Mouse (Mus musculus): ENCODE measurements around the gene Kdm5a. TPM values are rescaled to one million over a fixed set of nuclear protein-coding genes. Genes with fewer than 3 reads are reported as not detected.

The Kdm5a gene
- polyA plus RNA-seq, 1 experiment from 2014 or later: 53.8 TPM

- peak within 1 kb of the TSS; percentile 72 for H3K9ac ChIP-seq (replicated peaks)
- WGBS: under 1% methylated on average over 61 of the region's 84 CpGs
- peaks cover 46% of the 10 kb centered on the region for H3K4me1 ChIP-seq
- no peaks in the 10 kb centered on the region for H3K9me3 ChIP-seq
- no peaks in the 10 kb centered on the region for H3K27me3 ChIP-seq
- H3K4me3 ChIP-seq: peak within 1 kb of the TSS; percentile 67
- H3K4me2 ChIP-seq (replicated peaks): peak within 1 kb of the TSS; percentile 57
- ATAC-seq (replicated peaks): peak; percentile 86
- H3K27ac ChIP-seq (replicated peaks): peak within 1 kb of the TSS; percentile 92
- H3K36me3 ChIP-seq: no peaks in the 10 kb centered on the region
Observed at GRCm38 (mm10) chr6:120493374-120494181, 129.7 kb downstream of the Kdm5a start, which contains the start of gene Tmem121b. Gene Tmem121b (minus strand): TSS chr6:120493807.

Other genes starting within 250 kb of the Kdm5a start
- gene D330020A13Rik, start 69.8 kb upstream of the Kdm5a start, polyA plus RNA-seq (2015; fragmentation: Nextera tagmentation; extraction: Ambion mirVana): not detected in 2 replicates
- 0.10 TPM in 2 replicates for gene B4galnt3, start 69.6 kb upstream of the Kdm5a start, polyA plus RNA-seq (2015; fragmentation: Nextera tagmentation; extraction: Ambion mirVana)
- 13.0 and 15.1 TPM in 2 replicates for gene Ccdc77, start 250 bp downstream of the Kdm5a start, polyA plus RNA-seq (2015; fragmentation: Nextera tagmentation; extraction: Ambion mirVana)
- gene Il17ra, start 99.1 kb downstream of the Kdm5a start, polyA plus RNA-seq (2015; fragmentation: Nextera tagmentation; extraction: Ambion mirVana): 4.1 and 5.4 TPM in 2 replicates
- gene Tmem121b, start 129.7 kb downstream of the Kdm5a start, polyA plus RNA-seq (2015; fragmentation: Nextera tagmentation; extraction: Ambion mirVana): 3.5 and 3.6 TPM in 2 replicates
- gene Hdhd5, start 167.2 kb downstream of the Kdm5a start, polyA plus RNA-seq (2015; fragmentation: Nextera tagmentation; extraction: Ambion mirVana): 16.8 and 18.2 TPM in 2 replicates